Mouse (Mus musculus) bone marrow macrophage, adult 2 months (primary cell): ENCODE data around the gene Tmed2.

Source experiments
- CTCF ChIP-seq: IDR thresholded peaks from 2 replicates; pipeline ENCODE4 v1.5.1; 2012; ENCODE audit warnings: low read depth, mild to moderate bottlenecking, low read length, moderate library complexity
- POLR2A ChIP-seq: IDR thresholded peaks from 2 replicates; pipeline ENCODE4 v1.6.1; 2012; ENCODE audit warnings: mild to moderate bottlenecking, low read depth, low read length, borderline replicate concordance

DNA sequence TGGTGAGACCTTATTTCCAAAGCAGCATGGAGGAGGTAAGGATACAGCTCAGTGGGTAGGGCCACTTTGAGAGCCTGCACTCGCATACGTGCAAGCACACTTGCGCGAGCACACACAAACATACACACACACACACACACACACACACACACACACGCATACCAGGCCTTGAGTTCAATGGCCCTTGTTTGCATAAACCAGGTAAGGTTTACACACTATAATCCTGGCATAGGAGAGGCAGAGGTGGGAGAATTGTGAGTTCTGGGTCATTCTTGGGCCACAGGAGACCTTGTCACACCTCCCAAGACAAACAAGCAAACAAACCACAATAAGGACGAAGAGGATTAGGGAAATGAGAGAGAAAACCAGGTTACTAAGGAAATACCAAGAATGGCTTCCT is 31.3 kb upstream of the Tmed2 start:
- TF ChIP-seq POLR2A (no peak), CTCF (no peak)
